8 mouse cellular contexts compared by ENCODE assay signal in the genomic region with DNA sequence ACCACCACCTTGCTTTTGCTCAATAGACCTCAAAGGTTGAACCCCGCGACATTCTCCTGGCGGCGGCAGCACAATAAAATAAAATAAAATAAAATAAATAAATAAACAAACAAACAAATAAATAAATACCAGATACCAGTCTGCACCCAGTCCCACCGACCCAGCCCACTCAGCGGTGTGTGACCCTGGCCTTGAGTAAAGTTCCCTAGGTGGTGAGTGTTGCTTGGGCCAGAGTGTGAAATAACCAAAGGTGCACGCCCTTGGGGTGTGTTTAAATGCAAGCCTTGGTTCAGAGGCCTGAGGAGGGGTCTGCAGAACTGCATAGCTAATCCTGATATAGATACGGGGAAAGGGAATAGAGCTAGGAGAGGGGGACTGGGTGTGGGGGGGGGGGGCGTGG.
DNase-seq lines count a peak whose midpoint lies in the region; ATAC-seq and TF ChIP-seq lines count a peak whose summit lies in the region.

No protein-coding gene starts in this region.

- no peak for TF ChIP-seq POLR2A in kidney, adult 2 months (IDR thresholded peaks at IDR 0.05; ENCODE audit: low read depth, low read length)
- TF ChIP-seq POLR2A in bone marrow macrophage, adult 2 months (IDR thresholded peaks at IDR 0.05; ENCODE audit: borderline replicate concordance, low read depth, low read length), result no peak

- H3K27me3 ChIP-seq in kidney, adult 2 months (replicated peaks; ENCODE audit: control insufficient read depth, insufficient read depth, low read length), result no peaks in the 10 kb centered on the region
- H3K27me3 ChIP-seq in hindbrain, embryonic 14.5 days (ENCODE audit: control insufficient read depth, insufficient read depth, low read length), result no peaks in the 10 kb centered on the region
- no peaks in the 10 kb centered on the region for H3K27me3 ChIP-seq in midbrain, embryonic 15.5 days (replicated peaks)

- no peak for DNase-seq in kidney, adult 2 months
- DNase-seq in kidney, adult 11 months, result no peak
- DNase-seq in hindbrain, embryonic 14.5 days (ENCODE audit: low spot score), result no peak
- DNase-seq in frontal cortex, postnatal 14 days (ENCODE audit: low spot score in 2 of 2), result no peak
- DNase-seq in urinary bladder, postnatal 25 days (ENCODE audit: low spot score), result no peak
- DNase-seq in urinary bladder, postnatal 14 days (ENCODE audit: low spot score), result no peak

- H3K9me3 ChIP-seq in hindbrain, embryonic 14.5 days (ENCODE audit: control insufficient read depth, low read length), result no peaks in the 10 kb centered on the region
- no peaks in the 10 kb centered on the region for H3K9me3 ChIP-seq in midbrain, embryonic 15.5 days

- TF ChIP-seq CTCF in kidney, adult 2 months (conservative IDR thresholded peaks at IDR 0.05; ENCODE audit: insufficient read depth, insufficient read length, low read depth, low read length), result no peak
- no peak for TF ChIP-seq CTCF in bone marrow macrophage, adult 2 months (IDR thresholded peaks at IDR 0.05; ENCODE audit: low read depth, low read length)

- peak overlapping the region; percentile 27; the same call in 1 of the 2 replicates for H3K27ac ChIP-seq in kidney, adult 2 months (ENCODE audit: insufficient read depth, low read depth, low read length)
- no peak overlapping the region for H3K27ac ChIP-seq in bone marrow macrophage, adult 2 months (ENCODE audit: insufficient read depth, low read depth, low read length)
- peak overlapping the region; percentile 100 for H3K27ac ChIP-seq in hindbrain, embryonic 14.5 days
- peak overlapping the region; percentile 92 for H3K27ac ChIP-seq in midbrain, embryonic 15.5 days

- peak overlapping the region; percentile 56 for H3K4me3 ChIP-seq in kidney, adult 2 months (ENCODE audit: insufficient read depth, low read depth, low read length)
- H3K4me3 ChIP-seq in bone marrow macrophage, adult 2 months (ENCODE audit: insufficient read depth, low read length), result peak overlapping the region; percentile 61
- H3K4me3 ChIP-seq in hindbrain, embryonic 14.5 days (replicated peaks; ENCODE audit: low read length), result peak overlapping the region; percentile 49
- H3K4me3 ChIP-seq in midbrain, embryonic 15.5 days, result peak overlapping the region; percentile 45

- peak; percentile 28 for ATAC-seq in hindbrain, embryonic 14.5 days (ENCODE audit: low FRiP score)
- ATAC-seq in midbrain, embryonic 15.5 days (replicated peaks), result peak; percentile 49

- H3K4me1 ChIP-seq in kidney, adult 2 months (ENCODE audit: control insufficient read depth, insufficient read depth, low read length), result peaks cover 10% of the 10 kb centered on the region; the same call in 1 of the 2 replicates
- H3K4me1 ChIP-seq in bone marrow macrophage, adult 2 months (ENCODE audit: control insufficient read depth, insufficient read depth, low read length), result peaks cover 28% of the 10 kb centered on the region
- H3K4me1 ChIP-seq in hindbrain, embryonic 14.5 days (replicated peaks; ENCODE audit: control insufficient read depth, insufficient read depth, low read length), result peaks cover 31% of the 10 kb centered on the region
- H3K4me1 ChIP-seq in midbrain, embryonic 15.5 days, result peaks cover 36% of the 10 kb centered on the region

- H3K4me2 ChIP-seq in hindbrain, embryonic 14.5 days (replicated peaks), result peak overlapping the region; percentile 97
- peak overlapping the region; percentile 62 for H3K4me2 ChIP-seq in midbrain, embryonic 15.5 days

- WGBS in kidney, adult 2 months, result 43% methylated on average over 9 of the region's 9 CpGs
- 25% methylated on average over 9 of the region's 9 CpGs for WGBS in hindbrain, embryonic 14.5 days
- WGBS in midbrain, embryonic 15.5 days, result 28% methylated on average over 9 of the region's 9 CpGs

- no peaks in the 10 kb centered on the region for H3K36me3 ChIP-seq in kidney, adult 2 months (ENCODE audit: control insufficient read depth, insufficient read depth, low read length)
- no peaks in the 10 kb centered on the region for H3K36me3 ChIP-seq in hindbrain, embryonic 14.5 days (replicated peaks; ENCODE audit: control insufficient read depth, insufficient read depth)
- H3K36me3 ChIP-seq in midbrain, embryonic 15.5 days (replicated peaks), result no peaks in the 10 kb centered on the region

- H3K9ac ChIP-seq in hindbrain, embryonic 14.5 days, result peak overlapping the region; percentile 93; the same call in 1 of the 2 replicates
- peak overlapping the region; percentile 72 for H3K9ac ChIP-seq in midbrain, embryonic 15.5 days
